Mouse (Mus musculus) erythroblast, adult 5-6 weeks (primary cell): ENCODE data around the gene Gabrg3. TPM values are rescaled to one million over a fixed set of nuclear protein-coding genes. Genes with fewer than 3 reads are reported as not detected.
"Not testable (repeated sequence)": the region's sequence is repeated elsewhere in the genome, so short reads cannot be mapped to it uniquely, and the experiment has no call there.

Experiments
- ATAC-seq: replicated peaks from 2 replicates; pipeline ENCODE4 v1.8.0; 2016; ENCODE audit warnings: moderate number of reproducible peaks, mild to moderate bottlenecking, moderate TSS enrichment, inconsistent platforms; ENCODE audit not compliant: poor library complexity, low FRiP score, severe bottlenecking
- total RNA-seq, 2 experiments: library from RNA; stranded (forward) in 1 of 2; stranded (reverse) in 1 of 2; fragments of 150-400 nt in 1 of 2; fragments of 200-764, 138-1000 nt in 1 of 2; gene quantifications; 2 replicates each; pipeline versions ENCODE4 v1.2.3 to v1.2.4; 2015 to 2017; ENCODE audit warnings: low replicate concordance in 2 of 2

Gabrg3 gene
- total RNA-seq, 2 experiments from 2014 or later = not detected

DNA sequence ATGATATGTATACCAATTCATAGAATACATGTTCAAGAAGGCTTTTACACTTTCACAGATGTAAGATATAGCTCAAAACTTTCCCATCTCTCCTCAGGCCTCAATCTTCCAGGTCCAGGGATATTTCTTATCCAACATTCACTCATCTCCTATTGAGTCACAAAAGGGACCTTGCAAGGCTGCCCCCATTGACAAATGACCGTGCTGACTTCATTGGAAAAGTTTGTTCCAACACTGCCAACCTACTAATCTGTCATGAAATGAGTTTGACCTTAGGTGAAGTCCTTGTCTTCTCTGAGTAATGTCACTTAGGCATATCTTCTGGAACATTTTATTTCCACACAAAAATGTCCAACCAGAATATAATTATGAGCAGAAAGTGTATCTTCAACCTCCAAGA lies 64.9 kb downstream of the Gabrg3 start:
- no peak for ATAC-seq

DNA sequence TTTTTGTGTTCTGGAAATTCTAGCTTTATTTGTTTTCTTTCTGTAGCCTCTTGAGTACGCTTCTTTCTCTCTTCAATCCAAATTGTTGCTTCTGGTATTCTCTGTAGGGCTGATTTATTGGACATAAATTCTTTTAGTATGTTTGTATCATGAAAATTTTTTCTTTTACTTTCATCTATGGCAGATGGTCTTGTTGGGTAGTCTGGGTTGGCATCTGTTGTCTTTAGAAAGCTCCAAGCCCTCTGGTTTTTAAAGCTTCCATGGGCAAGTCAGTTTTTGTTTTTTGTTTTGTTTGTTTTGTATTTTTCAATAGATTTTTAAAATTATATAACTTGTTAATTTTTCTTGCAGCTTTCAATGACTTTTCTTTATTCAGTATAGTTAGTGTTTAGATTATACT lies 72.0 kb downstream of the Gabrg3 start:
- ATAC-seq = no peak

DNA sequence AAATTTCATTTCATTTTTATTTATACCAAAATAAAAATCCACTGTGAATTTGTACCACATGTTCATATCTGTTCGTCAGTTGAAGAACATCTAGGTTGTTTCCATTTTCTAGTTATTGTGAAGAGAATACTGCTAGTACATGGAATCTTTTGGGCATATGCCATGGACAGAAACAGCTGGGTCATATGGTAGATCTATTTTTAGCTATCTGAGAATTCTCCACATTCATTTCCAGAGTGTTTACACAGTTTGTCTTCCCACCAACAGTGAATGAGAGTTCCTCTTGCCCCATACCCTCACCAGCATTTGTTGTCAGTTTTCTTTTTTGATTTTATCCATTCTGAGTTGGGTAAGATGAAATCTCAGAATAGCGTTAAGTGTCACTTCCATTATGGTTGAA lies 75.0 kb downstream of the Gabrg3 start:
- ATAC-seq = no peak

DNA sequence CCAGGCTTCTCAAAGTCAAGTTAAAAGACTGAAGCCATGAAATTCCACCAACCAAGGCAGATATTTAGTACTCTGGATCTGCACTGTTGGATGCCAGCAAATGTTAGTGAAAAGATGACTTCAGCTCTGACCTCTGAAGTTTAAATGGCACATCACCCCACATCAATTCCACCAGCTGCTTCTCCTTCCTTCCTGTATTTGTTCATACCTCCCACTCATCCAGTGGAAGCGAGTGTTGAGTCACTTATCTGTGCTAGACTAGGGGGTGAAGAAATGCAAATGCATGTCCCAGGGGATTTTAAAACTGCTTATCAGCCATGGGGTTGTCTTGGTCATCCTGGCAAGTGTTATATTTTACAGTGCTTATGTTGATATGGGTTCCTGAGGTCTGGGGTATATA lies 79.7 kb downstream of the Gabrg3 start:
- no peak for ATAC-seq

DNA sequence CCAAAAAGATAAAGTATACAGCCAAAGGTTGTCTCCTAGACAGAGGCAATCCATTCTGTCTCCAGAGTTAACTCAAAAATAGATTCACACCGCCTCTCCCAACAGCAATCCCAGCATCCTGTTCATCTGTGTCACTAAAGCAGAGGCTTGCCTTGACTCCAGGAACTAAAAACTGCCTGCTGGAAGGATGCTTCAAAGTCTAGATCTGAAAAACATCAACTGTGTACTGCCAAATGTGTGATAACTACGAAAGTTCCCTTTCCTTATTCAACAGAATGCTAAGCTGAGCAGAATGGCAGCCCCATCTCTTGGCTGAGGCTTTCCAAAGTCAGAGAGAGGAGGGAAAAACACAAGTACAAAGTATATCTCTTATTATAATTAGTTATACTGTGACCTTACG lies 90.3 kb downstream of the Gabrg3 start:
- ATAC-seq = no peak

DNA sequence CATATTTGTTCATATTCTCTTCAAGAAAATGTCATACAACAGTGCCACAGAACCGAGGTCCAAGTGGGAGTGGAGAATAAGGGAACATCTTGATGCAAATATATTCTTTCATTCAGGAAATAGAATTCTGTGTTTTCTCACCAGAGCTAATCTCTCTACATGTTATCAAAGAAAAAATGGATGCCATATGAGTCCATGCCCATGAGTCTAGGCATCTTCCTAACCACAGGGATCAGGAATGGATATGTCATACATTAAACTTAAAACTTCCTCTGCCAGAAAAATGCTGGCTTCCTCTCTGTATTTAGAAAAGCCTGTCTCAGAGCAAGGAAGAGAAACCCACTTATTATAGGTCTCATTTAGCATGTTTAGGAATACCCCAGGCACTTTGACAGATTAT lies 92.9 kb downstream of the Gabrg3 start:
- no peak for ATAC-seq

DNA sequence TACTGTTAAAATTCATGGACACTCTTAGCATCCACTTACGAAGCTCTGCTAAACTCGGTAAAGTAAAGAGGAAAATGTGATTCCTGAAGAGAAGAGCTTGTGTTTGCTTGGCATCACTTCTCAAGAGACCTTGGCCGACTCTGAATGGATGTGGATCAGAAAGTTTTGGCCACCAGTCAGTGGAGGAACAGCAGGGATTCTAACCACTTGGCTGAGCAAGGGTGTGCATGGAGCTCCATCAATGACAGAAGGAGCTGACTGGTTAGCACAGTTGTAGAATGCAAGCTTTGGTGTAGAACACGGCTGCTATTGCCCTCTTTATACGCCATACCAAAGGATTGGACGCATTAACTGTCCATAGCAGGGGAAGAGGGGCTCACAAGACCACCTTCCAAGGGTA lies 93.4 kb downstream of the Gabrg3 start:
- ATAC-seq = no peak

DNA sequence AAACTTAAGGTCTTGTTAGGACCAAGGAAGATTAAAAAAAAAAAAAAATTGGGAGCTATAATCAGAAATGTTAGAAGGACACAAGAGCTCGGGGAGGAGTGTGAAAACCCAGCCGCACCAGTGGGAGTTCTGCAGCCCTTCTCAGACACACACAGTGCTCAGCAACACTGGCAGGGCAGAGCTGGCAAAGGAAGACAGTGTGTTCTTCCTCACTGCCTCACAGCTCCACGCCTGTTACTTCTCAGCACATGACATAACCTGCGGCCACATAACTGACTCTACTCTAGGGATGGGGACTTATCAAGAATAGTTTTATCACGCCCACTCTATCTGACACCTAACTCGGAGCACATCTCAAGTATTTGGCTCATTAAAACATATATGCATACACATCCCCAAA lies 103.8 kb downstream of the Gabrg3 start:
- ATAC-seq = no peak

DNA sequence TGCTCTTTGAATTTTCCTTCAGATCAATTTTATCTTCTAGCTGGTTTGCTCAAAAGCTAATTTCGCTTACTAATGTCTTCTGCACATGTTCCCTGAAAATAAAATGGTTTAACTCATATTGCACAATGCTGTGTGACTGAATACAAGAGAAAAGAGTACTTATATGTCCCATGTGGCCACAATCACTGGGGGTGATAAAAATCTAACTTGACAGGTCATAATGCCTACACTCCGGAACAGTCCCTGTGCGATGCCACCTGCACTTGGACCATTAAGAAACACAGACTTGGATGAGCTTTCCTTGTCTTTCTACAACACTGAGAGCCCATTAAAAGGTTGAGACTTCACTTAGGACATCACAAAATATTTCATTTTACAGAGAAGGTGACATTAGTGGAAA lies 108.1 kb downstream of the Gabrg3 start:
- ATAC-seq = no peak

DNA sequence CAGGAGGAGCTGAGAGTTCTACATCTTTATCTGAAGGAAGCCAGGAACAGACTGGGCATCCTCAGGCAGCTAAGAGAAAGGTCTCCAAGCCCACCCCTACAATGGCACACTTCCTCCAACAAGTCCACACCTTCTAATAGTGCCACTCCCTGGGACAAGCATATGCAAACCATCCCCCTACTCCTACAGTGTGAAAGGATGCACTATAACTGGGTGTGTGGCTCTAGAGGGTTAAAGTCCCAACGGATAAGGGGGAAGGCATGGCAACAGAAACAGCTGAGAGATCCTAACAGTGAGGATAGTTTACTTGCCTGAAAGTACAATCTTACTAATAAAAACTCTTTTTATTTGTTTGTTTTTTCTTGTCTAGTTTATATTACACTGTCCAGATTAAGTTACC lies 126.8 kb downstream of the Gabrg3 start:
- no peak for ATAC-seq

DNA sequence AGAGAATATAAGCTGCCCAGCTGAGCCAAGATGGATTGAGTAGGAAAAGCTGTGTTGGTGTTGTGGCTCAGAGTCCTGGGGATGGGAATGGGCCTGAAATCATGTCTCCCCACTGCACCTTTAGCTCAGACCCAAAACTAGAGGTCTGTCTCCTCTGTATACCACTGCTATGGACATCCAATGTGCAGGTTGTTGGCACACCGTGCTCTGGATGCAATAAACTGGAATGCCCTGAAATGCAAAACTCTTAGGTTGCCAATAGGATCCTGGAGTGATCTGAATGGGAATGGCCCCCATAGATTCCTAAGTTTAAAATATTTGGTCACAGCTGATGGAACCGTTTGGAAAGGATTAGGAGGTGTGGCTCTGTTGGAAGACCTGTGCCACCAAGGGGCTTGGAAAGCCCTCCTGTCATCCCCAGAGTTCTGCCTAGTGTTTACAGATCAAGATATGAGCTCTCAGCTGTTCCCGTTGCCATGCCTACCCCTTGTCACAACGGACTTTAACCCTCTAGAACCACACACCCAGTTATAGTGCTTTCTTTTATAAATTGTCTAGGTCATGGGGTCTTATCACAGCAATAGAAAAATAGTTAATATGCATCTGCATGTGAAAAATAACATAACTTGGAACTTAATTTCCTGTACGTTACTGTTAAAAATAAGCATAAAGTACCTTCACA lies 128.0 kb downstream of the Gabrg3 start:
- no peak for ATAC-seq

DNA sequence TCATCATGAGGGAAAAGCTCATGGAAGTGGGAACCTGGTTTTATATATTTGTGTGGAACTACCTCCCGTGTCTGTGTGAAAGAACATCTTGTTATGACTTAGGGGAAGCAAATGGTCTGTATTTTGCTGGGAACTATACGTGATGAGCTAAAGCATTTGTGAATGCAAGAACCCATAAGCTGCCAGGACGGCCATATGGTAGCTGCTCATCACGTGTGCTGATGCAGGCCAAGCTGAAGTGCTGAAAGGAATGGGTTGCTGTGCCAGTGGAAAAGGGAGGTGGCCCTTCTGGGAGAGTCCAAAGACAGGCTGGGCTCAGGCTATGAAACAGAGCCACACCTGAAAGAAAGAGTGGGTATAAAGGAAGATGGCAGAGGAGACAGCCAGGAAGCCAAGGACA lies 143.0 kb downstream of the Gabrg3 start:
- ATAC-seq = no peak

DNA sequence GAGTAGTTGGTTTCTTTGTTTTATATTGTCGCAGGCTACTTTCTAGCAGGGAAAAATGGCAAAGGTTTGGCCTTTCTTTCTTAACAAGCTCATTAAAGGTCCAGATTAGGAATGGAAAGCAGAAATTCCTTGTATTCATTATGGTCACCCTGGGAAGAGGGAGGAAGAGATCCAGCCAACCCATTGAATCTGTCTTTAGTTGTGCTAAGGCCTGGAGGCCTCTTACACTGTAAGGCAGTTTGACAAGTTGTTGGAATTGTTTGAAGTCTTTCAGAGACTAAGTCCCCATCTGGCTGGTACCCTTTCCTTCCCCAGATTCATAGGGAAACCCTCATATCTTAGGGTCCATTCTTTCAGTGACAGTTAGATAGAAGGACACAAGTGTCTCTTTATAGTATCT lies 172.9 kb downstream of the Gabrg3 start:
- no peak for ATAC-seq

DNA sequence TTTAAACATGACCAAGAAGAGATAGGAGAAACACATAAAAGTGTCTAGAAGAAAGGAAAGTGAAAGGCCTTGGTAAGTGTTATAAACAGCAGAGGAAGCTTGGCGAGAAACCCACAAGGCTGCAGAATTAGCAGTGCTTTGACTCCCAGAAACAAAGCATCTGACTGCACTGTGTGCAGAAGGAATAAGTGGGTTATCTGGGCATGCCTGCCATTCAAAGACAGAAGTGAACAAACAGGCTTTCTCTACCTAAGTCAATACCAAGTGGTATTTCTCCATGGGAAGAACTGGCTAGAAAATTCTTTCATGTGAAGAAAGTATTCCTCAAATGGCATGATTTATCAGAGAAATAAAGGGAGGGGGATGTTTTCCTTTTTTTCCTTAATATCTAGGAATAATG lies 201.0 kb downstream of the Gabrg3 start:
- ATAC-seq = no peak

DNA sequence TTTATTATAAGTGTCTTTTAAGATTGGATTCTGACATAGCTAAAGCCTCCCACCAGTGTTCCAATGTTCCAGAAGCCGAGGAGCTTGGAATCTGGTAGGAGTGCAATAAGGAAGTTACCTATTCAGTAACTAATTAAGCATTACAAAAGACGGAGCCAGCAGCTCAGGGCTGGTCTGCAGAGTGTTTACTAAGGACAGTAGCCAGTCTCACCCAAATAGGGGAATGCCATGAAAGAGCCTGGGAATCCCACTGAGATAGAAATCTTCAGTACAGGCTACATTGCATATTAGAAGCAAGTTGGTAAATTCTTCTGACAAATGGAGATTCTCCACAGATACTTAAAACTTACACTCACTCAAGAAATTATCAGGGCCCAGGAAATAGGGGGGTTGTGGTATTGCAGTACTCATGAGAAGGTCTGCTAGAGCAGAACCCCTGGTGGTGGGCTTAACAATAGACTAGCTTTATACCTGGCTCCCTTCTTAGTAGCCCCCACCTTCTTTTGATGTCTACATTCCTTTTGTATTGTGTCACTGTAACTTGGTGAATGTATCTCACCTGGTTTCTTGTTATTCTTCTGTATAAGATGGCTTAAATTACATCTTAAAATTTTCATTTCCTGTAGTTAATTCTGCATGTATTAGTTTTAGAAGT lies 211.0 kb downstream of the Gabrg3 start:
- ATAC-seq = not testable (repeated sequence)

DNA sequence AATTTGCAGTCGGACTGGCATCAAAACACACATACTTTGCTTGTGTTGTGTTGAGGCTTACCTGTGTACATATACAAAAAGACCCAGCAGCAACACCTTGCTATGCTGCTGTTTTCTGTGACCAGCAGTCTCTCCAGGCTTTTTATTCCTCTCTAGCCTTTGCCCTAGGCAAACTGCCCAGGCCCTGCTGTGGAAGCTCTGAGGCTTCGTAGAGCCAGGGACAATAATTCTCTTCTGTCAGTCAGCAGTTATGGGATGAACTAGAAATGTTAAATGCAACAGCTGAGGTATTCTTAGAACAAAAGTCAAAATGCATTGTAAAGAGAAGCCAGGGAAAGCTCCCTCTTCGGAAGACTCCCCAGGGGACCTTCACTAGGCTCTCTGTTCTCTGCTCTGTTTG lies 220.1 kb downstream of the Gabrg3 start:
- ATAC-seq = no peak

DNA sequence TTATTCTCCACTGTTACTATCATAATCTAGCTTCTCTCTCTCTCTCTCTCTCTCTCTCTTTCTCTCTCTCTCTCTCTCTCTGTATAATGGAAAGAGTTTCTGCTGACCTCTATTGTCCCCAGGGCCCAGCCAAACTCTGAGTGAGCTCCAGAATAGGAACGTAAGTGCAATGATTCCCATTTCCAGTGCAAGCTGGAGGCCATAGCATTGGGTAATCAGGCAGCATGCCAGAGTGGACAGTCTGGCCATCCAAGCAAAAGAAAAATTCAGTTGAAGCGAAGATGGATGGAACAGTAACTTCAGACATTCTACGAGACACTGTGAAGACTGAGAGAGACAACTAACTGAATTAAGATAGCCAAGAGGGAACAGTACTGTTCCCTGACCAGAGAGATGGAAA lies 228.8 kb downstream of the Gabrg3 start:
- no peak for ATAC-seq

DNA sequence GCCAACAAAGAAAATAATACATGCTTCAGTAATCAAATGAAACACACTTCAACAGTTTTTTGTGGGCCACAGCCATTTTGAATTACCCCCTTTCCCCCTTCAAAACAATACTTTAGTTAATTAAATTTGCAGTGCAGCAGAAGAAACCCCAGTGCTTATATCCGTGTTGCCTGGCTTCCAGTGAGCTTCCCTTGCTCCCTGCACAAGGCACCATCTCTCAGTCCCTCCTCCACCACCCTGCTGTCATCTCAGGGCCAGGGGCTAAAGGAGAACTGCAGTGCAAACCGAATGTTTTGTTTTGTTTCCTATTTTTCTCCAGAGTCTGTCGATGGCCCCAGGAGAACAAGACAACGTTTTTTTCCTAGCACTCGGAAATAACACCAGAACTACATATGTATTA lies 233.2 kb downstream of the Gabrg3 start:
- no peak for ATAC-seq

DNA sequence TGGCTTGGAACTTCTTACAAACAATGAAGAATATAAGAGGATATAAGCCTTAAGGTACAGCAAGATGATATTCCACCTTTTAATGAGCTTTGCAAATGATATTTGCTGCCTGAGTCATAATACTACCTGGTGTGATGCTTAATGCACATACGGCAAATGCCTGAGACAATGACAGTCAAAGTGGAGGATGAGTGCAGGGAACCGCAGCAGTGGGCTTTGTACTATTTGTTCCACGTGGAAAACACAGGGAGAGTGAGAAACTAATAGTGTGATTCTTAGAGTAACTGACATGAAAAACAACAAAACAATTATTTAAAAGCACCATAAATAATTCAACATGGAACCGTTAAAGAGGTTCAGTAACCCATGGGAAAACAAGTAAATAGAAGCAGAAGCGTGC lies 236.2 kb downstream of the Gabrg3 start:
- no peak for ATAC-seq

DNA sequence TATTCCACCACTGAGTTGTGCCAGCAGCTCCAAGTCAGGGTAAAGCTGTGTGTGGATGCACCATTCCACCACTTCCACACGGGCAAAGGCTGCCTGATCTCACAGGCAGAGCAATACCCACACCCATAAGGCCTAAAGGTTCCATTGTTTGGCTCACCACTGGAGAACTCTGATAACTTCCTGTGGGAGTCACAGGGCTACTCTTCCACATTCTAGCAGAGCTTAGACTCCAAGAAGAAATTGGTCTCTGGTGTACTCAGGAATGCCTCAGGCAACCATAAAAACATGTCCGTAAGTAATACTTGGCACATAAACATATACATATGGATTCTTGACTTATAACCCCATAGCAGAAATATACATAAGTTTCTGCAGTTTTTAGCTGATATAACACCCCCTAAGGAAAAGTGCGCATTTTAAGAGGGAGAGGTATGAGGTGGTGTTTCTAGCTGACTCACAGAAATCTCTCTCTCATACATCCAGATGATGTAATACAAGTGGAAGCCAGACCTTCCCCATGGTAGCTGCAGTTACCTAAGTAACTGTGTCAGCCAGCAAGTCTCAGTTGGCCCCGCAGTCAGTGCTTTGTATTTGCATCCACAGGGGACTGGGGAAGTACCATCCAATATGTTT lies 248.8 kb downstream of the Gabrg3 start:
- no peak for ATAC-seq

DNA sequence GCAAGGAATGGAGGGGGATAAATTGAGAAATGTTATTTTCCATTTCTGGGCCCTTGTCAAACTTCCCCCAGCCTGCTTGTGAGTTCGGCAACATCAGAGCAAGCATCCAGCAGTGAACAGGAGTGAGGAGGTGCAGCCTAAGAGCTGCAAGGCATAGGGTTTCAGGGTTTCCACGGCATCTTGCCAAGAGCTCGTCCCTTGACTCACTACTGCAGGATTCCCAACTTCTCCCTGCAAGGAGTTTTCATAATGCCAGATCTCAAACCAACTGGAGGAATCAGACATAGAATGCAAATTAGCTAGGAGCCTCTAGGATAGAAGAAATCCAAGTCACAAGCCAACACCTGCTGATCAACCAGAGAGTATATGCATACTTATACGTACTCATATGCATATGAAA lies 254.0 kb downstream of the Gabrg3 start:
- ATAC-seq = no peak

DNA sequence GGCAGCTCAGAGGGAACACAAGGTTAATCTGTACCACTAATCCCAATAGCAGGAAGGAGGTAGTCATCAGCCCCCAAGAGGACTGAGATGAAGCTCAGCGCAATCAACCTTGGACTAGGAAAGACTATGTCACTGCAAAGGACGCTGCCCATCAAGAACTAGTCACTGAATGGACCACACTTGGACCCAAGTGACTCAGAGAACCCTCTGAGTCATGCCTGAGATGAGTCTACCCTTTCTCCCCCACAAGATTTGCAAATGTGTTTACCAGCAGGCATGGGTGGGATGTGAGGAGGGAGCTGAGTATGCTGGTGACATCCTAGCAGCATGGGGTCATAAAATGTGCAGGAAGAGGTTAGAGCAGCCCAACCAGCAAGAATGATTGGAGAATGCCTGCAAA lies 254.5 kb downstream of the Gabrg3 start:
- ATAC-seq = no peak
